Mouse (Mus musculus) CH12.LX (cell line): ENCODE data around the gene Pilra. TPM values are rescaled to one million over a fixed set of nuclear protein-coding genes. Genes with fewer than 3 reads are reported as not detected.

Experiments
- DNase-seq: peaks from one replicate; pipeline ENCODE4 v3.0.0-alpha.2; 2013; ENCODE audit errors: extremely low read depth
- H3K27ac ChIP-seq: 2 replicates; pipeline ENCODE4 v1.5.1; 2012; ENCODE audit warnings: low read depth, mild to moderate bottlenecking, control low read depth, moderate library complexity; ENCODE audit not compliant: insufficient read depth
- H3K27me3 ChIP-seq: replicated peaks from 2 replicates; pipeline ENCODE3; 2012; ENCODE audit warnings: inconsistent platforms
- H3K36me3 ChIP-seq, 2 experiments: replicated peaks in 1 of 2; 2 replicates each; pipeline versions ENCODE3 to v1.6.1; 2012; ENCODE audit warnings: inconsistent platforms in 1 of 2, low read length in 1 of 2, mild to moderate bottlenecking in 1 of 2, mixed read lengths in 1 of 2, moderate library complexity in 1 of 2; ENCODE audit not compliant: control insufficient read depth in 1 of 2, insufficient read depth in 1 of 2
- H3K4me1 ChIP-seq, 2 experiments: 2 replicates each; pipeline ENCODE4 v1.6.1; 2012; ENCODE audit warnings: inconsistent platforms in 1 of 2, moderate library complexity in 1 of 2; ENCODE audit not compliant: insufficient read depth in 2 of 2, control insufficient read depth in 1 of 2
- H3K4me2 ChIP-seq: 2 replicates; pipeline ENCODE4 v1.6.1; 2012; ENCODE audit warnings: low read depth, mild to moderate bottlenecking, control low read depth; ENCODE audit not compliant: poor library complexity, insufficient read depth, severe bottlenecking
- H3K4me3 ChIP-seq, 3 experiments: fragments of 150-350 bp in 1 of 3; sonication (generic) in 1 of 3; replicated peaks in 1 of 3; 2 replicates each; pipeline versions ENCODE3 to v1.5.1; 2011 to 2012; ENCODE audit warnings: low read depth in 2 of 3, low read length in 2 of 3, mild to moderate bottlenecking in 2 of 3, moderate library complexity in 2 of 3, control low read depth in 1 of 3, improper control_type of control experiment in 1 of 3, inconsistent platforms in 1 of 3, mixed read lengths in 1 of 3; ENCODE audit not compliant: poor library complexity in 1 of 3
- H3K79me2 ChIP-seq: replicated peaks from 2 replicates; pipeline ENCODE4 v1.6.1; 2012; ENCODE audit warnings: mild to moderate bottlenecking, moderate library complexity; ENCODE audit not compliant: control insufficient read depth, poor library complexity, insufficient read depth, severe bottlenecking; ENCODE audit errors: extremely low read depth
- H3K9ac ChIP-seq: 2 replicates; pipeline ENCODE4 v1.6.1; 2012; ENCODE audit warnings: low read depth, mild to moderate bottlenecking, control low read depth, moderate library complexity; ENCODE audit not compliant: insufficient read depth
- H3K9me3 ChIP-seq: replicated peaks from 2 replicates; pipeline ENCODE3; 2012; ENCODE audit warnings: low read length, inconsistent platforms, mixed read lengths
- BHLHE40 ChIP-seq: IDR thresholded peaks from 2 replicates; pipeline ENCODE4 v1.6.1; 2011; ENCODE audit warnings: mild to moderate bottlenecking, low read depth, low read length, improper control_type of control experiment
- CHD1 ChIP-seq: IDR thresholded peaks from 2 replicates; pipeline ENCODE4 v1.6.1; 2012; ENCODE audit warnings: low read depth, low read length, improper control_type of control experiment, inconsistent platforms
- CHD2 ChIP-seq: IDR thresholded peaks from 2 replicates; pipeline ENCODE4 v1.6.1; 2011; ENCODE audit warnings: low read length, improper control_type of control experiment
- CTCF ChIP-seq, 2 experiments: IDR thresholded peaks in 1 of 2; conservative IDR thresholded peaks in 1 of 2; 2 replicates each; pipeline ENCODE4 v1.5.1; 2011 to 2012; ENCODE audit warnings: low read depth in 2 of 2, low read length in 2 of 2, improper control_type of control experiment in 1 of 2, inconsistent platforms in 1 of 2, mild to moderate bottlenecking in 1 of 2, moderate library complexity in 1 of 2
- E2F4 ChIP-seq: IDR thresholded peaks from 2 replicates; pipeline ENCODE4 v1.6.1; 2011; ENCODE audit warnings: low read depth, low read length, improper control_type of control experiment; ENCODE audit not compliant: insufficient replicate concordance
- ELF1 ChIP-seq: IDR thresholded peaks from 2 replicates; pipeline ENCODE4 v1.6.1; 2014; ENCODE audit warnings: low read depth, mild to moderate bottlenecking, inconsistent platforms, low read length, improper control_type of control experiment
- GABPA ChIP-seq: IDR thresholded peaks from 2 replicates; pipeline ENCODE4 v1.6.1; 2012; ENCODE audit warnings: low read depth, low read length, improper control_type of control experiment, inconsistent platforms; ENCODE audit not compliant: insufficient replicate concordance
- JUN ChIP-seq: IDR thresholded peaks from 2 replicates; pipeline ENCODE4 v1.6.1; 2011; ENCODE audit warnings: low read depth, mild to moderate bottlenecking, low read length, improper control_type of control experiment, moderate library complexity; ENCODE audit not compliant: insufficient read depth
- JUND ChIP-seq: conservative IDR thresholded peaks from 2 replicates; pipeline ENCODE4 v1.6.1; 2011; ENCODE audit warnings: low read depth, low read length, improper control_type of control experiment
- KAT2A ChIP-seq: IDR thresholded peaks from 2 replicates; pipeline ENCODE4 v1.6.1; 2012; ENCODE audit warnings: low read length, improper control_type of control experiment, inconsistent platforms; ENCODE audit not compliant: insufficient replicate concordance
- MAFK ChIP-seq: IDR thresholded peaks from 2 replicates; pipeline ENCODE4 v1.6.1; 2011; ENCODE audit warnings: low read length, improper control_type of control experiment; ENCODE audit not compliant: insufficient replicate concordance
- MAX ChIP-seq: IDR thresholded peaks from 2 replicates; pipeline ENCODE4 v1.6.1; 2011; ENCODE audit warnings: low read length, improper control_type of control experiment
- MAZ ChIP-seq: IDR thresholded peaks from 2 replicates; pipeline ENCODE4 v1.6.1; 2012; ENCODE audit warnings: low read depth, mild to moderate bottlenecking, inconsistent platforms, low read length, improper control_type of control experiment, moderate library complexity
- MXI1 ChIP-seq: IDR thresholded peaks from 2 replicates; pipeline ENCODE4 v1.6.1; 2011; ENCODE audit warnings: mild to moderate bottlenecking, low read depth, low read length, improper control_type of control experiment
- MYC ChIP-seq: IDR thresholded peaks from 2 replicates; pipeline ENCODE4 v1.6.1; 2011; ENCODE audit warnings: low read depth, mild to moderate bottlenecking, improper control_type of control experiment, low read length
- PAX5 ChIP-seq: IDR thresholded peaks from 2 replicates; pipeline ENCODE4 v1.6.1; 2012; ENCODE audit warnings: low read length, inconsistent platforms, mixed read lengths
- POLR2A ChIP-seq: IDR thresholded peaks from 2 replicates; pipeline ENCODE4 v1.6.1; 2011; ENCODE audit warnings: low read depth, mild to moderate bottlenecking, improper control_type of control experiment, low read length
- RCOR1 ChIP-seq: conservative IDR thresholded peaks from 2 replicates; pipeline ENCODE4 v1.6.1; 2012; ENCODE audit warnings: low read depth, mild to moderate bottlenecking, inconsistent platforms, low read length, improper control_type of control experiment
- SIN3A ChIP-seq: IDR thresholded peaks from 2 replicates; pipeline ENCODE4 v1.6.1; 2012; ENCODE audit warnings: low read length, improper control_type of control experiment, inconsistent platforms
- SMC3 ChIP-seq: IDR thresholded peaks from 2 replicates; pipeline ENCODE4 v1.6.1; 2011; ENCODE audit warnings: low read depth, low read length, improper control_type of control experiment
- UBTF ChIP-seq: IDR thresholded peaks from 2 replicates; pipeline ENCODE4 v1.6.1; 2012; ENCODE audit warnings: low read depth, mild to moderate bottlenecking, inconsistent platforms, low read length, improper control_type of control experiment, moderate library complexity
- USF1 ChIP-seq: IDR thresholded peaks from 2 replicates; pipeline ENCODE4 v1.6.1; 2014; ENCODE audit warnings: low read depth, mild to moderate bottlenecking, inconsistent platforms, low read length, improper control_type of control experiment
- ZMIZ1 ChIP-seq: IDR thresholded peaks from 2 replicates; pipeline ENCODE4 v1.6.1; 2012; ENCODE audit warnings: low read depth, mild to moderate bottlenecking, inconsistent platforms, low read length, improper control_type of control experiment
- ZNF384 ChIP-seq: IDR thresholded peaks from 2 replicates; pipeline ENCODE4 v1.6.1; 2012; ENCODE audit warnings: low read depth, low read length, improper control_type of control experiment, inconsistent platforms
- dilution Hi-C: fragments of 300-500 bp; cut with MboI; formaldehyde crosslinking; loops from 2 replicates; pipeline ENCODE4 v1.14.3; 2020; ENCODE audit warnings: low sequenced_read_pairs; ENCODE audit not compliant: extremely low pct_unique_long_range_greater_than_20kb, extremely low pct_ligation_motif_present
- in situ Hi-C: fragments of 300-500 bp; cut with MboI; formaldehyde crosslinking; loops from 3 replicates; pipeline ENCODE4 v1.14.3; 2019; ENCODE audit warnings: low sequenced_read_pairs, low pct_ligation_motif_present, low pct_unique_long_range_greater_than_20kb, mixed read lengths
- polyA plus RNA-seq: library from polyadenylated mRNA; unstranded; fragments of >175 nt; gene quantifications from 2 replicates; pipeline ENCODE4 v1.2.1, GENCODE M21; 2012; ENCODE audit warnings: low read depth; ENCODE audit not compliant: insufficient read length
- total RNA-seq, 2 experiments: library from RNA; depleted of rRNA; stranded (reverse); fragments of 300-350 nt in 1 of 2; fragments of >200 nt in 1 of 2; gene quantifications; 2 replicates each; pipeline ENCODE4 v1.2.3; 2012 to 2014

Pilra gene
- total and polyA plus RNA-seq, 3 experiments: 0.08 to 0.66 TPM; not detected in 1

GRCm38 (mm10) chr5:137831506-137831905 is 4.6 kb downstream of the Pilra start:
- no peak overlapping the region for H3K27ac ChIP-seq
- no peak overlapping the region for H3K4me2 ChIP-seq
- dilution Hi-C loops: no loop called here
- H3K36me3 ChIP-seq: no peaks in the 10 kb centered on the region
- H3K4me3 ChIP-seq: no peak overlapping the region
- no peak for DNase-seq
- H3K9ac ChIP-seq: no peak overlapping the region
- no peaks in the 10 kb centered on the region for H3K27me3 ChIP-seq
- TF ChIP-seq PAX5 (no peak), MAZ (no peak), MYC (no peak), SIN3A (no peak), RCOR1 (no peak), MXI1 (no peak), MAX (no peak), UBTF (no peak), GABPA (no peak), JUN (no peak), ZNF384 (no peak), CHD1 (no peak), ZMIZ1 (no peak), BHLHE40 (no peak), SMC3 (no peak), CHD2 (no peak)
- TF ChIP-seq, all 38 proteins: peak for 0
- no peaks in the 10 kb centered on the region for H3K9me3 ChIP-seq
- in situ Hi-C loops: no loop called here
- H3K79me2 ChIP-seq: no peaks in the 10 kb centered on the region
- peaks cover 9 to 45% of the 10 kb centered on the region in 2 experiments; a peak in 3 of 4 replicates for H3K4me1 ChIP-seq

- H3K4me1 ChIP-seq: peaks cover 9 to 49% of the 10 kb centered on the region in 2 experiments; a peak in 3 of 4 replicates
- H3K4me3 ChIP-seq: no peak overlapping the region
- no peak for TF ChIP-seq GABPA
- no peak for TF ChIP-seq ZNF384
- no peak for TF ChIP-seq E2F4
- no peak for TF ChIP-seq KAT2A
- TF ChIP-seq CTCF (conservative IDR thresholded peaks at IDR 0.05 in 1 of 2, IDR thresholded peaks at IDR 0.05 in 1 of 2; ENCODE audit: low read depth in 2 of 2, low read length in 2 of 2): no peak
- TF ChIP-seq ELF1: no peak
- TF ChIP-seq POLR2A: no peak
- TF ChIP-seq JUND: no peak
- no peak for TF ChIP-seq PAX5
- no peak for TF ChIP-seq UBTF
- TF ChIP-seq CHD1: no peak
- no peak for TF ChIP-seq MAFK
- no peak for TF ChIP-seq USF1
- TF ChIP-seq MAX: no peak
- H3K27ac ChIP-seq: no peak overlapping the region
- no peaks in the 10 kb centered on the region for H3K27me3 ChIP-seq
- H3K36me3 ChIP-seq: no peaks in the 10 kb centered on the region
- H3K9ac ChIP-seq: no peak overlapping the region
- H3K4me2 ChIP-seq: no peak overlapping the region
- H3K9me3 ChIP-seq: no peaks in the 10 kb centered on the region
- dilution Hi-C loops: no loop called here
- no peak for DNase-seq
- no peaks in the 10 kb centered on the region for H3K79me2 ChIP-seq
- in situ Hi-C loops: no loop called here
Observed at GRCm38 (mm10) chr5:137831106-137831505, 5.0 kb downstream of the Pilra start.
